Mouse (Mus musculus) lung, embryonic 15.5 days (tissue): Measurements from ENCODE around the gene Arfrp1. TPM values are rescaled to one million over a fixed set of nuclear protein-coding genes. Genes with fewer than 3 reads are reported as not detected.

ENCODE experiments used
- ATAC-seq: fragments of 200-750 bp; cut with Nextera tagmentation; 2 replicates; pipeline ENCODE4 v1.8.0; 2017; ENCODE audit warnings: moderate number of reproducible peaks, borderline replicate concordance; ENCODE audit not compliant: low FRiP score, low TSS enrichment; ENCODE audit errors: extremely low read depth
- H3K27ac ChIP-seq: fragments of 300-500 bp; sonication (generic); 2 replicates; pipeline ENCODE4 v1.5.1; 2015; ENCODE audit warnings: moderate library complexity, mild to moderate bottlenecking, inconsistent platforms
- H3K27me3 ChIP-seq: fragments of 300-500 bp; sonication (generic); 2 replicates; pipeline ENCODE4 v1.6.1; 2015; ENCODE audit warnings: inconsistent platforms
- H3K36me3 ChIP-seq: fragments of 300-500 bp; sonication (generic); 2 replicates; pipeline ENCODE4 v1.6.1; 2015; ENCODE audit warnings: inconsistent platforms
- H3K4me1 ChIP-seq: fragments of 300-500 bp; sonication (generic); 2 replicates; pipeline ENCODE4 v1.6.1; 2015; ENCODE audit warnings: inconsistent platforms
- H3K4me2 ChIP-seq: fragments of 300-500 bp; sonication (generic); 2 replicates; pipeline ENCODE4 v1.6.1; 2015; ENCODE audit warnings: inconsistent platforms, mild to moderate bottlenecking, moderate library complexity
- H3K4me3 ChIP-seq: fragments of 300-500 bp; sonication (generic); 2 replicates; pipeline ENCODE4 v1.5.1; 2015; ENCODE audit warnings: mild to moderate bottlenecking, inconsistent platforms
- H3K9ac ChIP-seq: fragments of 300-500 bp; sonication (generic); 2 replicates; pipeline ENCODE4 v1.6.1; 2015; ENCODE audit warnings: inconsistent platforms
- H3K9me3 ChIP-seq: fragments of 300-500 bp; sonication (generic); 2 replicates; pipeline ENCODE4 v1.6.1; 2016; ENCODE audit warnings: inconsistent platforms
- whole genome bisulfite sequencing: fragments of 180-500 bp; shearing (Covaris S2); methylation state at CpG from one replicate; pipeline ENCODE4 v1.1.7; 2015; 5-methylcytosine and 5-hydroxymethylcytosine counted together
- polyA plus RNA-seq: library from polyadenylated mRNA; unstranded; fragments of >200 nt; fragmentation: Nextera tagmentation; extraction: Ambion mirVana; gene quantifications from 2 replicates; pipeline ENCODE4 v1.2.1, GENCODE M21; 2015

Arfrp1 gene
- polyA plus RNA-seq, result 61.8 and 66.7 TPM in 2 replicates

DNA sequence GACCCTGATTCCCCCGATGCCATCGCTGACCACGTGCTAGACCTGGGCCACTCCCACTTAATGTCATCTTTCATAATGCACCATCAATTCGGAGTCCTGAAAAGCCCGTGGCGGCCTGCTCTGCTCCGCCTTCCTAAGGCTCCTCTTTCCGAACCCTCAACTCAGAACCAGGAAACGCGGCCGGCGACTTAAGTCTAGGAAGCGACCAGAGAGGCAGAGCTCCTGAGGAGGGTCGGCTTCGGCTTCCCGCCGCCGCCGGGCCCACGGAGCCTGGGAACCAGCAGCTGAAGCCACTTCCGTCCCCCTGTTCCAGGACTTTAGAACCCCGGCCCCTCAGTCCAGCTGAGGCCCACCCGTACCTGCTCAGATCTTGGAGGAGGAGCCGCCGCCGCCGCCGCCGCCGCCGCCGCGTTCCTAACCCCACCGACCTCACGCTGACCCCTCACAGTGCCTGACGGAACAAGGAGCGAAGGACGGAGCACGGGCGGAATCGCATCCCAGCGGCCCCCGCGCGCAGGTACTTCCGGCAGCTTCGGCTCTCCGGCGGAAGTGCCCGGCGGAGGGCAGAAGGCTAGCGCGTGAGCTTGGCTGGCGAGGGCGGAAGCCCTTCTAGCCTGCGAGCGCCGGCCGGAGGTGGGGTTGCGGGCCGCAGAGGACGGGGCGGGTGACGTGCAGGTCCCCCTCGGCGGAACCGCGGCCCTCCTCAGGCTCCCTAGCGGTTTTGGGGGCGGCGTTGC lies at the start of gene Arfrp1, which contains the start of gene Zgpat:
TSS of gene Arfrp1 (minus strand) at position 545 of the 737 bp plus-strand sequence.
TSS of gene Zgpat (plus strand) at position 69 of the 737 bp plus-strand sequence.
- peak within 1 kb of the TSS; percentile 90 for H3K27ac ChIP-seq
- peak within 1 kb of the TSS; percentile 91 for H3K9ac ChIP-seq
- H3K27me3 ChIP-seq, result no peaks in the 10 kb centered on the region
- H3K4me2 ChIP-seq, result peak within 1 kb of the TSS; percentile 95
- ATAC-seq, result peak; percentile 92
- WGBS, result 0% methylated on average over 67 of the region's 71 CpGs
- H3K4me3 ChIP-seq, result peak within 1 kb of the TSS; percentile 92
- H3K36me3 ChIP-seq, result peaks cover 35% of the 10 kb centered on the region
- peaks cover 31% of the 10 kb centered on the region for H3K4me1 ChIP-seq
- H3K9me3 ChIP-seq, result no peaks in the 10 kb centered on the region

DNA sequence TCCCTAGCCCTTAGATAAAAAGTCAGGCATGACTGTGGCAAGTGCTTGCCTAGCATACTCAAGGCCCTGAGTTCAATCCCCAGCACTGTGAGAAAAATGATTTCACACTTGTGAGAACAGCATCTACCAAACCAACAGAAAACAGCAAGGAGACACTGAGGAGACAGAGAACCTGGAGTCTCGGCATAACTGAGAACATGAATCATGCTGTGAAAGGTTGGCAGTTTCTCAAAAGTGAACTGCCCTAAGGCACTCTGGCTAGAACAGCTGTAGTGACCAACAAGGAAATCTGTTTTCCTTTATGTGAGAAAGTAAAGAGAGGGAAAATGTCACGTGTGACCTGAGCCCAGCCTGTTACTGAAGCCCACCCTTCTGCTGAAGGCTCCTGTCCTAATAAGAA lies 47.9 kb upstream of the Arfrp1 start:
- Histone ChIP-seq H3K4me1 (no peaks in the 10 kb centered on the region), H3K36me3 (no peaks in the 10 kb centered on the region), H3K27ac (no peak overlapping the region), H3K9ac (no peak overlapping the region), H3K27me3 (no peaks in the 10 kb centered on the region), H3K4me2 (no peak overlapping the region), H3K9me3 (no peaks in the 10 kb centered on the region), H3K4me3 (no peak overlapping the region)
- no peak for ATAC-seq
- 46% methylated on average over 2 of the region's 2 CpGs for WGBS

DNA sequence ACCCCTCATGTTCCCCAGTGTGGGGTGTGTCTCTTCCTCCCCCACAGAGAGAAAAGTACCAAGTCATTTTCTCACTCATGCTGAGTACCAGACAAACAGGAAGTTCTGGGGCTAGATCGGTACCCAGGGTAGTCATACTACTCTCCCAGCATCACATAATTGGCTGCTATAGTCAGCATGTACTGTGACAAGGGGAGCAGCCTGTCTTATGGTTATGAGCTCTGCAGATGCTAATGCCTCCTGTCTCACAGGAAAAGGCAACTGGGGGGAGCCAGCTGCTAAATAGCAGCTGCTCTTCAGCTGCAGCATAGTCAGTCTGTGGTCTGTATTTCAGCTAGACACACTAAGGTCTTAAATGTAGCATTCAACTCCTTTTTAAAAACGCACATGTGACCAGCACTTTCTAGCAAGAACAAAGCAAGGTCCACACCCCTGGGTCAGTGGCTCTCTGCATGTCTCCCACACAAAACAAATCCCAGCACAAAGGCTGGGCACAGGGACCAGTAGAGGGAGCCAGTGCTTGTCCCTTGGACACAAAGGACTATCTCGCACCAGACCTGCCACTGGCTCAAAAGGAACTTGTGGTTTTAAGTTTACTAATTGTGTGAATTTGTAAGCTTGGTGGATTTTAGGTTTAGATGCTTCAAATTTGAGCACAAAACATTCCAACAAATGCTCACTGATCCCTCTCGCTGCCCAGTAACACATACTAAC lies 45.7 kb upstream of the Arfrp1 start:
- Histone ChIP-seq H3K9ac (no peak overlapping the region), H3K9me3 (no peaks in the 10 kb centered on the region), H3K4me3 (no peak overlapping the region), H3K27ac (no peak overlapping the region), H3K36me3 (no peaks in the 10 kb centered on the region), H3K4me1 (no peaks in the 10 kb centered on the region), H3K4me2 (no peak overlapping the region), H3K27me3 (no peaks in the 10 kb centered on the region)
- WGBS, result 42% methylated on average over 4 of the region's 4 CpGs
- ATAC-seq, result no peak

DNA sequence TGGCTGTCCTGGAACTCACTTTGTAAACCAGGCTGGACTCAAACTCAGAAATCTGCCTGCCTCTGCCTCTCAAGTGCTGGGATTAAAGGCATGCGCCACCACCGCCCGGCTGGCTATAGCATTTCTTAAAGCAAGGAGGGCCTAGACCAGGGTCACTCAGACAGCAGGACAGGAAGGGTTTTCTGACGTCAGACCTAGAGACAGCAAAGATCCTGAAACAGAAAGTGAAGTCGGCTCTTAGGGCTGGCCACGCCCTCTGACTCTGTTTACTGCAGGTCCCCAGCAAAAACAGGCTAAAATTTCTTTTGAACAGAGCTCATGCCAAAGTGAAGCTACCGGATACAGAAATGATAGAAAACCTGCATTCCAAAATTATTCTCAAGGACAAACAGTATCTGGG lies 44.4 kb upstream of the Arfrp1 start:
- Histone ChIP-seq H3K4me3 (no peak overlapping the region), H3K9ac (no peak overlapping the region), H3K36me3 (no peaks in the 10 kb centered on the region), H3K27me3 (no peaks in the 10 kb centered on the region), H3K9me3 (no peaks in the 10 kb centered on the region), H3K4me2 (no peak overlapping the region), H3K4me1 (no peaks in the 10 kb centered on the region), H3K27ac (no peak overlapping the region)
- ATAC-seq, result no peak
- 78% methylated on average over 7 of the region's 7 CpGs for WGBS

DNA sequence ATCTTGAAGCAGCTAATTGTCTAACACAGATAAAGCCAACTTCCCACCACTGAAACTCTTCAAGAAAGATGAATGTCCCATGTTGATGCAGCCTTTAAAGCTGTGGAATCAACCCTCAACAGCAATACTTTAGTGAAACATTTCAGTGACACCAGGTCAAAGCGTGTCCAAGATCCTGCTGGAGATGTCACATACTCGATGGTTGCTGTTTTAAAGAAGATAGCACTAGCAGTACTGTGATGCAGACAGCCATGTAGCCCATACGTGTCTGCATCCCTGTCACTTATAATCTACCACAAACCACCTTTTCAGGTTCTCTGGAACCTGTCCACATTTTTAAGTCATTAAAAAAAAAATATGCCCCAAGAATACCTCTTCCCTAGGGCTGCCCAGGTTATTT lies 38.5 kb upstream of the Arfrp1 start:
- no peak for ATAC-seq
- WGBS, result 78% methylated on average over 3 of the region's 3 CpGs
- H3K27ac ChIP-seq, result no peak overlapping the region
- no peaks in the 10 kb centered on the region for H3K27me3 ChIP-seq
- H3K9me3 ChIP-seq, result no peaks in the 10 kb centered on the region
- no peak overlapping the region for H3K9ac ChIP-seq
- H3K4me2 ChIP-seq, result no peak overlapping the region
- H3K4me3 ChIP-seq, result no peak overlapping the region
- no peaks in the 10 kb centered on the region for H3K4me1 ChIP-seq
- no peaks in the 10 kb centered on the region for H3K36me3 ChIP-seq

DNA sequence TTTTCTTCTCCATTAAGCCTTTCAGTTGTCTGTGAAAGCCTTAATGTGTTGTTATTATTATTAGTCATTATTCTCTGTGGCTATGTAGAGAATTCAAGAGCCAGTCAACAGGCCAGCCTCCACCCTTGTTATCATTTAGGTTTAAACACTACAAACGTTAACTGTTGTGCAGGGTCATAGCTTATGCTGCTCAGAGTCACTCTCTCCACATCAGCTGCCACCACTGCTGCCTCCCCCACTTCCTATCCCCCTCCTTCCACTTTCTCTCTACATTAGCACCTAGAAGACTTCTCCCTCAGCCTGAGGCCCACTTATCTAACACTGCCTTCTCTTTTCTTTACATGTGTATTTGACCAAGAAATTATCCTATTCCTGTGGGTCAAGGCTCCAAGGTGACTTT lies 36.3 kb upstream of the Arfrp1 start:
- WGBS, result 7% methylated on average over 1 of the region's 1 CpGs
- Histone ChIP-seq H3K9me3 (no peaks in the 10 kb centered on the region), H3K4me3 (no peak overlapping the region), H3K4me2 (no peak overlapping the region), H3K4me1 (peaks cover 8% of the 10 kb centered on the region; the same call in 1 of the 2 replicates), H3K9ac (no peak overlapping the region), H3K27me3 (no peaks in the 10 kb centered on the region), H3K27ac (no peak overlapping the region), H3K36me3 (no peaks in the 10 kb centered on the region)
- no peak for ATAC-seq

DNA sequence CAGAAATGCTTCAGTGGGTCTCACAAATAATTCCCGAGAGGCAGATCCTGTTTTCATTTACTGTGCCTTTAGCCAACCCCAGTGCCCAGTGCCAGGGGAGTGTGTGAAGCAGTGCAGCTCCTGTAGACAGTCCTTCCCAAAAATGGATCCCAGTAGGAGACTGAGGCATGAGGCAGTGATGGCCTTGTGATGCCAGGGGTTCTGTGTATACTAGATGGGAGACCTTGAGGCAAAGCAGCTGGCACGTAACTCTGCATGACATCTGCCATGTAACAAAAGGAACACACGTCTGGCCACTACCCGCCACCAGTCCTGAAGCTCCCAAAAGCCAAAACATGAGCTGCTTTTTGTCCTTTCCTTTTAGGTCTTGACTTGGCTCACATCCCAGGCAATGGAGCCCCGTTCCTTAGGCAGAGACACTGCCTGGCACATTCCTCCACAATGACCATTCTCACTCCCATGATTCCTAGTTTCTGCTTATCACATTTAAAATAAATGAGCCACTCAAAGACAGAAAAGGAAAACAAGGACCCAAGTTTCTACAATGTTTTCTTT lies 32.1 kb upstream of the Arfrp1 start:
- ATAC-seq, result peak; percentile 19; the same call in 1 of the 2 replicates
- no peaks in the 10 kb centered on the region for H3K36me3 ChIP-seq
- no peaks in the 10 kb centered on the region for H3K9me3 ChIP-seq
- H3K4me3 ChIP-seq, result no peak overlapping the region
- 39% methylated on average over 5 of the region's 5 CpGs for WGBS
- peaks cover 8% of the 10 kb centered on the region; the same call in 1 of the 2 replicates for H3K4me1 ChIP-seq
- no peak overlapping the region for H3K4me2 ChIP-seq
- H3K27me3 ChIP-seq, result no peaks in the 10 kb centered on the region
- no peak overlapping the region for H3K9ac ChIP-seq
- no peak overlapping the region; the same call in 1 of the 2 replicates for H3K27ac ChIP-seq

DNA sequence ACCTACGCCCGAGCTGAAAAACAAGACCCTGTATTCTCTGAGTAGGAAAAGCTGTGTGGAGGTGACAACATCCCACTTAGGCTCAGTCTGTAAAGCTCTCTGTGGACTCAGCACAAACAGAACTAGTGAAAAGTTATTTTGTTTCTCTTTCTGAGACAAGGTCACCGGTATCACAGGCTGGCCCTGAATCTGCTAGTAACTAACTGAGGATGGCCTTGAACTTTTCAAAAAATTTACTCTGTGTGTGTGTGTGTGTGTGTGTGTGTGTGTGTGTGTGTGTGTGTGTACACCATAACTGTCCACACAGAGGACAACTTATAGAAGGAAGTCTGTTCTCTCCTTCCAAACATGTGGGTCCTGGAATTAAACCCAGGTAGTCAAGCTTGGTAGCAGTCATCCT lies 28.9 kb upstream of the Arfrp1 start:
- Histone ChIP-seq H3K36me3 (0 out of 2 replicates have a peak, but pooled peaks cover 6% of the 10 kb centered on the region), H3K27ac (no peak overlapping the region), H3K4me1 (peaks cover 8% of the 10 kb centered on the region; the same call in 1 of the 2 replicates), H3K27me3 (no peaks in the 10 kb centered on the region), H3K4me2 (no peak overlapping the region), H3K9ac (no peak overlapping the region), H3K4me3 (no peak overlapping the region), H3K9me3 (no peaks in the 10 kb centered on the region)
- no peak for ATAC-seq
- WGBS, result 95% methylated on average over 3 of the region's 3 CpGs

DNA sequence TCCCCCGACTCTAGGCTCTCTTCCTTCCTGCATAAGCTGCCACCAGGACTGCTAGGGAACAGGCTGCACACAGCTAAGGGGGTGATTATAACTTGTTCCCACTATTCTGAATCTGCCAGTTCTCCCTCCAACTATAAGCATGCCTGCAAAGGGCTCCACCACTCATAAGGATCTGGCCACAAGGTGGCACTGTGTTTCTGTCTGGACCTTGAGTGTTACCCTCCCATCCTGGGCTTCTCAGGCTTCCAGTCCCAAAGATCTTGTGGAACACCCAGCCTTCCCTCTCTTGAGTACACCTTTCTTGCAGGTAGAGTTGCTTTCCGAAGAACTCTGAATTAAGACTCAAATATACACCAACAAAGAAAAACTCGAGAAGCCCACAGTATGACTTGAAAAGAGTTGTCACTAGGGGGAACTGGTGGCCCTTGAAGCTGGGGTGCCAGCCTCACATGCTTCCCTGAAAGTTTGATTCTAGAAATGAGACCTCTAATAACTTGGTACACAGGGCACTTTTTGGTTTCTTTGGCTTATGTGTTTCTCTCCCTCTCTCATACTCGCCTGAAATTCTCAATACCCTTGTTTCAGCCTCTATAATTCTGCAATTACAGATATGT lies 27.5 kb upstream of the Arfrp1 start:
- ATAC-seq, result 0 out of 2 replicates have a peak, but pooled peaks have one; percentile 60
- H3K4me1 ChIP-seq, result peaks cover 7% of the 10 kb centered on the region; the same call in 1 of the 2 replicates
- H3K9ac ChIP-seq, result no peak overlapping the region
- H3K4me2 ChIP-seq, result no peak overlapping the region
- H3K27me3 ChIP-seq, result no peaks in the 10 kb centered on the region
- WGBS, result 21% methylated on average over 4 of the region's 4 CpGs
- H3K4me3 ChIP-seq, result no peak overlapping the region
- H3K36me3 ChIP-seq, result 0 out of 2 replicates have a peak, but pooled peaks cover 6% of the 10 kb centered on the region
- no peaks in the 10 kb centered on the region for H3K9me3 ChIP-seq
- no peak overlapping the region for H3K27ac ChIP-seq

DNA sequence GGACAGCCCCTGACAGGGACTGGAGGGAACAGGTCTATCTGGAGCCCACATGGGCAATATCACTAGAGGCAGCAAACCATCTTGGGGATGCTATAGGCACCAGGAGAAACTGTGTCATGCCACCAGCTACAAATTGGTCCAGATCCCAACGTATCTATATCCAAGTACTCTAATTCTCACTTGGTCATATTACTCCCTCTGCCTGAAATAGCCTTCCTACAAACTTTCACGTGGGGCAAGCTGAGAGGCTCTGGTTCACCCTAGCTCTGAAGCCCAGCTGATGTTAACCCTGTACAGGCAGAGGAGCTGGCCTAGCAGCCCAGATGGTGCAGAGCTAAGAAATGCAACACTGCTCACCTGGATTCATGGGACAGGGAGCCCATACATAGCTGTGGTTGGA lies 26.3 kb upstream of the Arfrp1 start:
- WGBS, result 68% methylated on average over 2 of the region's 2 CpGs
- 0 out of 2 replicates have a peak, but pooled peaks cover 9% of the 10 kb centered on the region for H3K36me3 ChIP-seq

DNA sequence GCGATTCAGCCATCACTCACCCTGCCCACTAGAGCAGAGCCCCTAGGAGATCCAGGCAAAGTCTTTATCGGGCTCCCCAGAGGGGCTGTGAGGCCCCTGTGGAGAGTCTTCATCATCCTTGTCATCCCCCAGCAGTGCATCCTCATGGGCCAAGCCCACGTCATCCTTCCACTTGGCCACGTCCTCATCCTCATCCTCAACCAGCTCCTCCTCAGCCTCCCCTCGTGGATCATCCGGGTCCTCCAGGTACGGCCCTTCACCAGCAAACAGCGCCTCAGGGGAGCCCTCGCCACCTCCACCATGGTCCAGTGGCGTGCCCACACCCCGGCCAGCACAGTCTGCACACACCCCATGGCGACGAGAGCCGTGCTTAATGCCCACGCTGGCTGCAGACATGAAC lies 25.8 kb upstream of the Arfrp1 start:
- Histone ChIP-seq H3K36me3 (0 out of 2 replicates have a peak, but pooled peaks cover 9% of the 10 kb centered on the region), H3K9me3 (no peaks in the 10 kb centered on the region), H3K4me1 (peaks cover 9% of the 10 kb centered on the region), H3K4me2 (no peak overlapping the region), H3K4me3 (no peak overlapping the region), H3K9ac (no peak overlapping the region), H3K27me3 (no peaks in the 10 kb centered on the region), H3K27ac (no peak overlapping the region)
- 84% methylated on average over 15 of the region's 15 CpGs for WGBS
- no peak for ATAC-seq

More for the DNA sequence above, 26.3 kb upstream of the Arfrp1 start:
- H3K4me2 ChIP-seq, result no peak overlapping the region
- H3K9me3 ChIP-seq, result no peaks in the 10 kb centered on the region
- no peak for ATAC-seq
- H3K4me3 ChIP-seq, result no peak overlapping the region
- H3K4me1 ChIP-seq, result peaks cover 6% of the 10 kb centered on the region; the same call in 1 of the 2 replicates
- no peak overlapping the region for H3K9ac ChIP-seq
- H3K27ac ChIP-seq, result no peak overlapping the region
- no peaks in the 10 kb centered on the region for H3K27me3 ChIP-seq
